Mouse (Mus musculus) limb, embryonic 15.5 days (tissue): ENCODE data around the gene Sun3. TPM values are rescaled to one million over a fixed set of nuclear protein-coding genes. Genes with fewer than 3 reads are reported as not detected.
A peak's percentile ranks its signal among the peaks of the same experiment; 100 is the strongest.

ENCODE experiments used
- ATAC-seq: fragments of 200-750 bp; cut with Nextera tagmentation; 2 replicates; pipeline ENCODE4 v1.8.0; 2017; ENCODE audit warnings: low read depth, moderate TSS enrichment; ENCODE audit not compliant: insufficient number of reproducible peaks, low FRiP score, low TSS enrichment
- H3K27ac ChIP-seq: fragments of 300-500 bp; sonication (generic); 2 replicates; pipeline ENCODE4 v1.5.1; 2015; ENCODE audit warnings: moderate library complexity, mild to moderate bottlenecking, inconsistent platforms
- H3K27me3 ChIP-seq: fragments of 300-500 bp; sonication (generic); 2 replicates; pipeline ENCODE4 v1.6.1; 2015; ENCODE audit warnings: inconsistent platforms
- H3K36me3 ChIP-seq: fragments of 300-500 bp; sonication (generic); 2 replicates; pipeline ENCODE4 v1.6.1; 2015; ENCODE audit warnings: inconsistent platforms
- H3K4me1 ChIP-seq: fragments of 300-500 bp; sonication (generic); 2 replicates; pipeline ENCODE4 v1.6.1; 2015; ENCODE audit warnings: inconsistent platforms
- H3K4me2 ChIP-seq: fragments of 300-500 bp; sonication (generic); 2 replicates; pipeline ENCODE4 v1.6.1; 2015; ENCODE audit warnings: mild to moderate bottlenecking, inconsistent platforms
- H3K4me3 ChIP-seq: fragments of 300-500 bp; sonication (generic); 2 replicates; pipeline ENCODE4 v1.5.1; 2015; ENCODE audit warnings: mild to moderate bottlenecking, inconsistent platforms
- H3K9ac ChIP-seq: fragments of 300-500 bp; sonication (generic); 2 replicates; pipeline ENCODE4 v1.6.1; 2015; ENCODE audit warnings: inconsistent platforms
- H3K9me3 ChIP-seq: fragments of 300-500 bp; sonication (generic); 2 replicates; pipeline ENCODE4 v1.6.1; 2016; ENCODE audit warnings: inconsistent platforms
- WGBS: fragments of 180-500 bp; shearing (Covaris S2); methylation state at CpG from one replicate; pipeline ENCODE4 v1.1.7; 2015; 5-methylcytosine and 5-hydroxymethylcytosine counted together
- polyA plus RNA-seq: library from polyadenylated mRNA; unstranded; fragments of >200 nt; fragmentation: Nextera tagmentation; extraction: Ambion mirVana; gene quantifications from 2 replicates; pipeline ENCODE4 v1.2.1, GENCODE M21; 2015

Gene Sun3
- polyA plus RNA-seq, 1 experiment from 2014 or later, result not detected

GRCm38 (mm10) chr11:9025211-9025610 lies 23.6 kb downstream of the Sun3 start:
- Histone ChIP-seq H3K4me2 (no peak overlapping the region), H3K4me1 (no peaks in the 10 kb centered on the region), H3K36me3 (no peaks in the 10 kb centered on the region), H3K4me3 (no peak overlapping the region), H3K9ac (no peak overlapping the region), H3K27ac (no peak overlapping the region), H3K27me3 (no peaks in the 10 kb centered on the region), H3K9me3 (no peaks in the 10 kb centered on the region)
- 70% methylated on average over 3 of the region's 3 CpGs for WGBS
- no peak for ATAC-seq

- no peaks in the 10 kb centered on the region for H3K4me1 ChIP-seq
- no peak for ATAC-seq
- H3K4me3 ChIP-seq, result no peak overlapping the region
- no peak overlapping the region for H3K9ac ChIP-seq
- H3K36me3 ChIP-seq, result no peaks in the 10 kb centered on the region
- WGBS, result 69% methylated on average over 7 of the region's 7 CpGs
- H3K27ac ChIP-seq, result no peak overlapping the region
- no peaks in the 10 kb centered on the region for H3K27me3 ChIP-seq
- no peak overlapping the region for H3K4me2 ChIP-seq
- no peaks in the 10 kb centered on the region for H3K9me3 ChIP-seq
Measured at GRCm38 (mm10) chr11:9024782-9025181, 24.0 kb downstream of the Sun3 start.

GRCm38 (mm10) chr11:9020207-9020606 lies 28.6 kb downstream of the Sun3 start:
- Histone ChIP-seq H3K9me3 (no peaks in the 10 kb centered on the region), H3K36me3 (no peaks in the 10 kb centered on the region), H3K4me2 (no peak overlapping the region), H3K4me3 (no peak overlapping the region), H3K27ac (no peak overlapping the region), H3K27me3 (peaks cover 6% of the 10 kb centered on the region; the same call in 1 of the 2 replicates), H3K9ac (no peak overlapping the region), H3K4me1 (no peaks in the 10 kb centered on the region)
- WGBS, result 93% methylated on average over 5 of the region's 5 CpGs
- ATAC-seq, result no peak

GRCm38 (mm10) chr11:9018491-9019267 lies 30.1 kb downstream of the Sun3 start:
- Histone ChIP-seq H3K27me3 (peaks cover 6% of the 10 kb centered on the region; the same call in 1 of the 2 replicates), H3K4me2 (no peak overlapping the region), H3K27ac (no peak overlapping the region), H3K4me3 (no peak overlapping the region), H3K4me1 (no peaks in the 10 kb centered on the region), H3K9me3 (no peaks in the 10 kb centered on the region), H3K9ac (no peak overlapping the region), H3K36me3 (no peaks in the 10 kb centered on the region)
- no peak for ATAC-seq
- 67% methylated on average over 6 of the region's 6 CpGs for WGBS

- no peak overlapping the region for H3K27ac ChIP-seq
- peaks cover 6% of the 10 kb centered on the region; the same call in 1 of the 2 replicates for H3K27me3 ChIP-seq
- WGBS, result 38% methylated on average over 3 of the region's 3 CpGs
- H3K9ac ChIP-seq, result no peak overlapping the region
- ATAC-seq, result no peak
- no peak overlapping the region for H3K4me3 ChIP-seq
- H3K9me3 ChIP-seq, result no peaks in the 10 kb centered on the region
- no peaks in the 10 kb centered on the region for H3K36me3 ChIP-seq
- H3K4me1 ChIP-seq, result peaks cover 7% of the 10 kb centered on the region
- H3K4me2 ChIP-seq, result no peak overlapping the region
Measured at GRCm38 (mm10) chr11:9014740-9015139, 34.1 kb downstream of the Sun3 start.

- H3K4me3 ChIP-seq, result peak overlapping the region; percentile 75
Measured at GRCm38 (mm10) chr11:9011348-9011747, 37.4 kb downstream of the Sun3 start.

GRCm38 (mm10) chr11:9010853-9011339 lies 37.9 kb downstream of the Sun3 start, which contains the start of gene Hus1:
TSS of gene Hus1 (minus strand) at chr11:9011191.
- H3K27me3 ChIP-seq, result peaks cover 5% of the 10 kb centered on the region; the same call in 1 of the 2 replicates
- H3K4me3 ChIP-seq, result peak within 1 kb of the TSS; percentile 75
- no peaks in the 10 kb centered on the region for H3K9me3 ChIP-seq
- under 1% methylated on average over 43 of the region's 43 CpGs for WGBS
- H3K4me2 ChIP-seq, result peak within 1 kb of the TSS; percentile 76
- peaks cover 11% of the 10 kb centered on the region for H3K36me3 ChIP-seq
- peak within 1 kb of the TSS; percentile 94 for H3K27ac ChIP-seq
- ATAC-seq, result peak; percentile 91
- peaks cover 9% of the 10 kb centered on the region for H3K4me1 ChIP-seq
- H3K9ac ChIP-seq, result peak within 1 kb of the TSS; percentile 63

More at GRCm38 (mm10) chr11:9011348-9011747, 37.4 kb downstream of the Sun3 start:
- WGBS, result 2% methylated on average over 3 of the region's 3 CpGs
- H3K27ac ChIP-seq, result peak overlapping the region; percentile 94
- peak overlapping the region; percentile 76 for H3K4me2 ChIP-seq
- peaks cover 9% of the 10 kb centered on the region for H3K4me1 ChIP-seq
- H3K36me3 ChIP-seq, result peaks cover 11% of the 10 kb centered on the region
- peaks cover 6% of the 10 kb centered on the region; the same call in 1 of the 2 replicates for H3K27me3 ChIP-seq
- H3K9ac ChIP-seq, result peak overlapping the region; percentile 63
- no peaks in the 10 kb centered on the region for H3K9me3 ChIP-seq
- no peak for ATAC-seq

- ATAC-seq, result no peak
- H3K4me3 ChIP-seq, result peak overlapping the region; percentile 75
- peaks cover 9% of the 10 kb centered on the region for H3K4me1 ChIP-seq
- no peaks in the 10 kb centered on the region for H3K9me3 ChIP-seq
- H3K9ac ChIP-seq, result peak overlapping the region; percentile 63
- peak overlapping the region; percentile 94 for H3K27ac ChIP-seq
- no peaks in the 10 kb centered on the region for H3K27me3 ChIP-seq
- peaks cover 14% of the 10 kb centered on the region for H3K36me3 ChIP-seq
- peak overlapping the region; percentile 76 for H3K4me2 ChIP-seq
- WGBS, result under 1% methylated on average over 7 of the region's 7 CpGs
Measured at GRCm38 (mm10) chr11:9010416-9010815, 38.4 kb downstream of the Sun3 start.

- Histone ChIP-seq H3K36me3 (peaks cover 31% of the 10 kb centered on the region), H3K9ac (no peak overlapping the region), H3K9me3 (no peaks in the 10 kb centered on the region), H3K4me2 (no peak overlapping the region), H3K4me3 (no peak overlapping the region), H3K4me1 (peaks cover 9% of the 10 kb centered on the region), H3K27ac (no peak overlapping the region), H3K27me3 (no peaks in the 10 kb centered on the region)
- no peak for ATAC-seq
- WGBS, result 95% methylated on average over 5 of the region's 5 CpGs
Measured at GRCm38 (mm10) chr11:9008761-9009160, 40.0 kb downstream of the Sun3 start.

- H3K36me3 ChIP-seq, result peaks cover 23% of the 10 kb centered on the region
Measured at GRCm38 (mm10) chr11:8988084-8988483, 60.7 kb downstream of the Sun3 start.

GRCm38 (mm10) chr11:8986058-8986457 lies 62.7 kb downstream of the Sun3 start:
- H3K4me1 ChIP-seq, result no peaks in the 10 kb centered on the region
- no peak overlapping the region for H3K27ac ChIP-seq
- H3K36me3 ChIP-seq, result peaks cover 6% of the 10 kb centered on the region; the same call in 1 of the 2 replicates
- peaks cover 9% of the 10 kb centered on the region; the same call in 1 of the 2 replicates for H3K27me3 ChIP-seq
- no peak overlapping the region for H3K9ac ChIP-seq
- ATAC-seq, result no peak
- no peaks in the 10 kb centered on the region for H3K9me3 ChIP-seq
- H3K4me2 ChIP-seq, result no peak overlapping the region
- H3K4me3 ChIP-seq, result no peak overlapping the region

More at GRCm38 (mm10) chr11:8988084-8988483, 60.7 kb downstream of the Sun3 start:
- ATAC-seq, result no peak
- WGBS, result 78% methylated on average over 4 of the region's 4 CpGs
- peaks cover 9% of the 10 kb centered on the region; the same call in 1 of the 2 replicates for H3K27me3 ChIP-seq
- no peak overlapping the region for H3K27ac ChIP-seq
- no peak overlapping the region for H3K9ac ChIP-seq
- H3K9me3 ChIP-seq, result no peaks in the 10 kb centered on the region
- no peaks in the 10 kb centered on the region for H3K4me1 ChIP-seq
- no peak overlapping the region for H3K4me2 ChIP-seq
- no peak overlapping the region for H3K4me3 ChIP-seq

GRCm38 (mm10) chr11:8983237-8983861 lies 65.4 kb downstream of the Sun3 start:
- no peaks in the 10 kb centered on the region for H3K9me3 ChIP-seq
- ATAC-seq, result no peak
- H3K4me2 ChIP-seq, result no peak overlapping the region
- H3K36me3 ChIP-seq, result no peaks in the 10 kb centered on the region
- H3K9ac ChIP-seq, result no peak overlapping the region
- no peak overlapping the region for H3K27ac ChIP-seq
- H3K27me3 ChIP-seq, result peaks cover 9% of the 10 kb centered on the region; the same call in 1 of the 2 replicates
- 45% methylated on average over 6 of the region's 6 CpGs for WGBS
- H3K4me1 ChIP-seq, result no peaks in the 10 kb centered on the region
- no peak overlapping the region for H3K4me3 ChIP-seq
